Mouse (Mus musculus) CD4-positive, CD25-positive, alpha-beta regulatory T cell, adult 9 weeks (primary cell): Measurements from ENCODE around the gene Gm498. TPM values are rescaled to one million over a fixed set of nuclear protein-coding genes. Genes with fewer than 3 reads are reported as not detected.

Experiments
- polyA plus RNA-seq: library from polyadenylated mRNA; unstranded; fragments of 100-300 nt; shearing (Covaris generic); gene quantifications from one replicate; pipeline ENCODE4 v1.2.1, GENCODE M21; 2017

Gm498 gene
- polyA plus RNA-seq, result not detected

GRCm38 (mm10) chr7:143866538-143866937 lies at the start of gene Gm498:
TSS of gene Gm498 (plus strand) at chr7:143866838.

GRCm38 (mm10) chr7:143822375-143823265 lies 44.0 kb upstream of the Gm498 start, which contains the start of the genes Nadsyn1 and Dhcr7:
TSS of gene Nadsyn1 (minus strand) at chr7:143822849.
TSS of gene Dhcr7 (plus strand) at chr7:143823145.

Other genes starting within 250 kb of the Gm498 start
- gene Tnfrsf26, start 238.1 kb upstream of the Gm498 start, polyA plus RNA-seq, result 37.5 TPM
- gene Tnfrsf22, start 217.2 kb upstream of the Gm498 start, polyA plus RNA-seq, result 40.0 TPM
- 4.5 TPM for gene Tnfrsf23, start 181.0 kb upstream of the Gm498 start, polyA plus RNA-seq
- 33.3 TPM for gene Osbpl5, start 109.9 kb upstream of the Gm498 start, polyA plus RNA-seq
- not detected for gene Mrgprg, start 99.8 kb upstream of the Gm498 start, polyA plus RNA-seq
- 10.8 TPM for gene Mrgpre, start 82.3 kb upstream of the Gm498 start, polyA plus RNA-seq
- gene Nadsyn1, start 44.0 kb upstream of the Gm498 start, polyA plus RNA-seq, result 26.4 TPM
- 50.8 TPM for gene Dhcr7, start 43.7 kb upstream of the Gm498 start, polyA plus RNA-seq
- gene Shank2, start 135.1 kb downstream of the Gm498 start, polyA plus RNA-seq, result not detected